Mouse (Mus musculus): ENCODE data around the gene Atp7a.

Atp7a gene

GRCm38 (mm10) chrX:106080811-106081443, 53.9 kb downstream of the Atp7a start:
- no peak for DNase-seq (ENCODE audit: low spot score in 2 of 2)

GRCm38 (mm10) chrX:106082518-106082917, 55.4 kb downstream of the Atp7a start:
- DNase-seq (ENCODE audit: low spot score in 2 of 2) = no peak

GRCm38 (mm10) chrX:106085132-106085531, 58.1 kb downstream of the Atp7a start:
- DNase-seq (ENCODE audit: low spot score in 2 of 2) = no peak

GRCm38 (mm10) chrX:106085564-106085963, 58.5 kb downstream of the Atp7a start:
- no peak for DNase-seq (ENCODE audit: low spot score in 2 of 2)

GRCm38 (mm10) chrX:106092939-106093338, 65.9 kb downstream of the Atp7a start:
- no peak for DNase-seq (ENCODE audit: low spot score in 2 of 2)

GRCm38 (mm10) chrX:106105464-106105863, 78.4 kb downstream of the Atp7a start:
- peak in 1 of 2 experiments; percentile 16 for DNase-seq (ENCODE audit: low spot score in 2 of 2)

- DNase-seq (ENCODE audit: low spot score in 2 of 2) = no peak
Observed at GRCm38 (mm10) chrX:106113881-106114280, 86.8 kb downstream of the Atp7a start.

- DNase-seq (ENCODE audit: low spot score in 2 of 2) = no peak
Observed at GRCm38 (mm10) chrX:106114674-106115073, 87.6 kb downstream of the Atp7a start.

- DNase-seq (ENCODE audit: low spot score in 2 of 2) = no peak
Observed at GRCm38 (mm10) chrX:106122823-106123222, 95.7 kb downstream of the Atp7a start.

GRCm38 (mm10) chrX:106128283-106128682, 101.2 kb downstream of the Atp7a start:
- no peak for DNase-seq (ENCODE audit: low spot score in 2 of 2)

GRCm38 (mm10) chrX:106129877-106130276, 102.8 kb downstream of the Atp7a start:
- DNase-seq (ENCODE audit: low spot score in 2 of 2) = no peak

- no peak for DNase-seq (ENCODE audit: low spot score in 2 of 2)
Observed at GRCm38 (mm10) chrX:106134916-106135315, 107.8 kb downstream of the Atp7a start.

- no peak for DNase-seq (ENCODE audit: low spot score in 2 of 2)
Observed at GRCm38 (mm10) chrX:106135484-106135883, 108.4 kb downstream of the Atp7a start.

GRCm38 (mm10) chrX:106135916-106136575, 109.0 kb downstream of the Atp7a start:
- peak in 1 of 2 experiments; percentile 13 for DNase-seq (ENCODE audit: low spot score in 2 of 2)

- DNase-seq (ENCODE audit: low spot score in 2 of 2) = no peak
Observed at GRCm38 (mm10) chrX:106139309-106140070, 112.4 kb downstream of the Atp7a start.

GRCm38 (mm10) chrX:106142936-106143335, 115.9 kb downstream of the Atp7a start, which contains the start of gene Tlr13:
TSS of gene Tlr13 (plus strand) at chrX:106143204.
- no peak for DNase-seq (ENCODE audit: low spot score in 2 of 2)

GRCm38 (mm10) chrX:106148185-106148584, 121.1 kb downstream of the Atp7a start:
- no peak for DNase-seq (ENCODE audit: low spot score in 2 of 2)

- no peak for DNase-seq (ENCODE audit: low spot score in 2 of 2)
Observed at GRCm38 (mm10) chrX:106149460-106149859, 122.4 kb downstream of the Atp7a start.

GRCm38 (mm10) chrX:106154180-106154586, 127.1 kb downstream of the Atp7a start:
- DNase-seq (ENCODE audit: low spot score in 2 of 2) = no peak

GRCm38 (mm10) chrX:106155892-106156291, 128.8 kb downstream of the Atp7a start:
- no peak for DNase-seq (ENCODE audit: low spot score in 2 of 2)

GRCm38 (mm10) chrX:106163995-106164394, 136.9 kb downstream of the Atp7a start:
- DNase-seq (ENCODE audit: low spot score in 2 of 2) = no peak

- DNase-seq (ENCODE audit: low spot score in 2 of 2) = no peak
Observed at GRCm38 (mm10) chrX:106164555-106164954, 137.5 kb downstream of the Atp7a start.

- no peak for DNase-seq (ENCODE audit: low spot score in 2 of 2)
Observed at GRCm38 (mm10) chrX:106165089-106165488, 138.0 kb downstream of the Atp7a start.
